Mouse (Mus musculus) kidney, embryonic 14.5 days (tissue): ENCODE measurements around the gene Bicra. TPM values are rescaled to one million over a fixed set of nuclear protein-coding genes. Genes with fewer than 3 reads are reported as not detected.

ENCODE experiments used
- ATAC-seq: fragments of 200-750 bp; cut with Nextera tagmentation; 2 replicates; pipeline ENCODE4 v1.8.0; 2017; ENCODE audit warnings: moderate number of reproducible peaks, mild to moderate bottlenecking, moderate TSS enrichment, moderate library complexity; ENCODE audit not compliant: low FRiP score, low TSS enrichment
- H3K27ac ChIP-seq: fragments of 300-500 bp; sonication (generic); 2 replicates; pipeline ENCODE4 v1.5.1; 2014; ENCODE audit warnings: low read depth, mild to moderate bottlenecking, low read length, moderate library complexity, mixed read lengths
- H3K27me3 ChIP-seq: fragments of 300-500 bp; sonication (generic); 2 replicates; pipeline ENCODE4 v1.6.1; 2014; ENCODE audit warnings: mild to moderate bottlenecking, low read length; ENCODE audit not compliant: control insufficient read depth, insufficient read depth
- H3K36me3 ChIP-seq: fragments of 300-500 bp; sonication (generic); 2 replicates; pipeline ENCODE4 v1.6.1; 2014; ENCODE audit warnings: low read length, mixed read lengths; ENCODE audit not compliant: control insufficient read depth, insufficient read depth
- H3K4me1 ChIP-seq: fragments of 300-500 bp; sonication (generic); 2 replicates; pipeline ENCODE4 v1.6.1; 2014; ENCODE audit warnings: low read length, mixed read lengths; ENCODE audit not compliant: control insufficient read depth, insufficient read depth
- H3K4me2 ChIP-seq: fragments of 300-500 bp; sonication (generic); replicated peaks from 2 replicates; pipeline ENCODE4 v1.6.1; 2014; ENCODE audit warnings: low read depth, mild to moderate bottlenecking, low read length
- H3K4me3 ChIP-seq: fragments of 300-500 bp; sonication (generic); 2 replicates; pipeline ENCODE4 v1.5.1; 2014; ENCODE audit warnings: mild to moderate bottlenecking, low read length
- H3K9ac ChIP-seq: fragments of 300-500 bp; sonication (generic); 2 replicates; pipeline ENCODE4 v1.6.1; 2014; ENCODE audit warnings: low read depth, mild to moderate bottlenecking, low read length, moderate library complexity
- H3K9me3 ChIP-seq: fragments of 300-500 bp; sonication (generic); 2 replicates; pipeline ENCODE4 v1.6.1; 2016; ENCODE audit warnings: low read length; ENCODE audit not compliant: control insufficient read depth
- WGBS: fragments of 180-500 bp; shearing (Covaris S2); extraction: QIAGEN DNeasy Blood & Tissue Kit; methylation state at CpG from one replicate; pipeline ENCODE4 v1.1.7; 2014; 5-methylcytosine and 5-hydroxymethylcytosine counted together
- polyA plus RNA-seq: library from polyadenylated mRNA; unstranded; fragments of >200 nt; fragmentation: Nextera tagmentation; extraction: Ambion mirVana; gene quantifications from 2 replicates; pipeline ENCODE4 v1.2.1, GENCODE M21; 2014

The Bicra gene
- polyA plus RNA-seq, 1 experiment from 2014 or later, result 10.0 TPM

- ATAC-seq, result no peak
- Histone ChIP-seq H3K9me3 (no peaks in the 10 kb centered on the region), H3K4me1 (peaks cover 28% of the 10 kb centered on the region), H3K36me3 (peaks cover 4% of the 10 kb centered on the region; the same call in 1 of the 2 replicates), H3K4me2 (no peak overlapping the region), H3K4me3 (no peak overlapping the region), H3K9ac (no peak overlapping the region; the same call in 1 of the 2 replicates), H3K27me3 (no peaks in the 10 kb centered on the region), H3K27ac (no peak overlapping the region)
- WGBS, result 53% methylated on average over 5 of the region's 5 CpGs
These were observed 3.2 kb downstream of the Bicra start for GRCm38 (mm10) chr7:16044531-16044930.

GRCm38 (mm10) chr7:16043861-16044435 lies 3.8 kb downstream of the Bicra start:
- 58% methylated on average over 3 of the region's 3 CpGs for WGBS
- peak overlapping the region; percentile 12; the same call in 1 of the 2 replicates for H3K4me2 ChIP-seq
- H3K4me3 ChIP-seq, result no peak overlapping the region
- peaks cover 4% of the 10 kb centered on the region; the same call in 1 of the 2 replicates for H3K36me3 ChIP-seq
- no peak overlapping the region; the same call in 1 of the 2 replicates for H3K27ac ChIP-seq
- peaks cover 25% of the 10 kb centered on the region for H3K4me1 ChIP-seq
- H3K9me3 ChIP-seq, result no peaks in the 10 kb centered on the region
- no peaks in the 10 kb centered on the region for H3K27me3 ChIP-seq
- no peak for ATAC-seq
- H3K9ac ChIP-seq, result no peak overlapping the region; the same call in 1 of the 2 replicates

- WGBS, result 72% methylated on average over 10 of the region's 10 CpGs
- Histone ChIP-seq H3K4me3 (no peak overlapping the region), H3K9me3 (no peaks in the 10 kb centered on the region), H3K4me2 (no peak overlapping the region), H3K27ac (no peak overlapping the region; the same call in 1 of the 2 replicates), H3K27me3 (no peaks in the 10 kb centered on the region), H3K4me1 (peaks cover 25% of the 10 kb centered on the region), H3K9ac (peak overlapping the region; percentile 2; the same call in 1 of the 2 replicates), H3K36me3 (peaks cover 4% of the 10 kb centered on the region; the same call in 1 of the 2 replicates)
- ATAC-seq, result no peak
These were observed 4.6 kb downstream of the Bicra start for GRCm38 (mm10) chr7:16042850-16043775.

GRCm38 (mm10) chr7:16041208-16041607 lies 6.5 kb downstream of the Bicra start:
- 77% methylated on average over 2 of the region's 2 CpGs for WGBS
- Histone ChIP-seq H3K27ac (no peak overlapping the region), H3K4me1 (peaks cover 24% of the 10 kb centered on the region), H3K27me3 (no peaks in the 10 kb centered on the region), H3K4me2 (no peak overlapping the region), H3K9ac (no peak overlapping the region), H3K4me3 (no peak overlapping the region), H3K36me3 (peaks cover 4% of the 10 kb centered on the region; the same call in 1 of the 2 replicates), H3K9me3 (no peaks in the 10 kb centered on the region)
- no peak for ATAC-seq

- 89% methylated on average over 5 of the region's 5 CpGs for WGBS
- no peak for ATAC-seq
These were observed 8.4 kb downstream of the Bicra start for GRCm38 (mm10) chr7:16039363-16039762.

GRCm38 (mm10) chr7:16036972-16037371 lies 10.7 kb downstream of the Bicra start:
- Histone ChIP-seq H3K4me3 (no peak overlapping the region), H3K9me3 (no peaks in the 10 kb centered on the region), H3K27ac (no peak overlapping the region), H3K4me2 (no peak overlapping the region), H3K4me1 (no peaks in the 10 kb centered on the region), H3K27me3 (no peaks in the 10 kb centered on the region), H3K9ac (no peak overlapping the region), H3K36me3 (no peaks in the 10 kb centered on the region)
- no peak for ATAC-seq
- WGBS, result 89% methylated on average over 6 of the region's 6 CpGs

More at GRCm38 (mm10) chr7:16039363-16039762, 8.4 kb downstream of the Bicra start:
- Histone ChIP-seq H3K4me2 (no peak overlapping the region), H3K27me3 (no peaks in the 10 kb centered on the region), H3K9ac (no peak overlapping the region), H3K4me3 (no peak overlapping the region), H3K4me1 (peaks cover 6% of the 10 kb centered on the region; the same call in 1 of the 2 replicates), H3K36me3 (peaks cover 4% of the 10 kb centered on the region; the same call in 1 of the 2 replicates), H3K27ac (no peak overlapping the region), H3K9me3 (no peaks in the 10 kb centered on the region)

- H3K4me2 ChIP-seq, result no peak overlapping the region
- H3K4me3 ChIP-seq, result no peak overlapping the region
- peak overlapping the region; percentile 24; the same call in 1 of the 2 replicates for H3K27ac ChIP-seq
- H3K9me3 ChIP-seq, result no peaks in the 10 kb centered on the region
- no peaks in the 10 kb centered on the region for H3K36me3 ChIP-seq
- H3K4me1 ChIP-seq, result no peaks in the 10 kb centered on the region
- H3K27me3 ChIP-seq, result no peaks in the 10 kb centered on the region
- 72% methylated on average over 8 of the region's 8 CpGs for WGBS
- peak; percentile 80 for ATAC-seq
- no peak overlapping the region for H3K9ac ChIP-seq
These were observed 13.9 kb downstream of the Bicra start for GRCm38 (mm10) chr7:16033580-16034461.

- Histone ChIP-seq H3K9me3 (no peaks in the 10 kb centered on the region), H3K9ac (no peak overlapping the region), H3K27me3 (no peaks in the 10 kb centered on the region), H3K36me3 (no peaks in the 10 kb centered on the region), H3K27ac (no peak overlapping the region), H3K4me1 (no peaks in the 10 kb centered on the region), H3K4me3 (no peak overlapping the region), H3K4me2 (no peak overlapping the region)
- WGBS, result 93% methylated on average over 1 of the region's 1 CpGs
- no peak for ATAC-seq
These were observed 14.7 kb downstream of the Bicra start for GRCm38 (mm10) chr7:16033059-16033458.
